Mouse (Mus musculus) embryonic facial prominence, embryonic 10.5 days (tissue): ENCODE measurements around the gene Hecw2. TPM values are rescaled to one million over a fixed set of nuclear protein-coding genes. Genes with fewer than 3 reads are reported as not detected.

ENCODE experiments used
- DNase-seq: peaks from one replicate; pipeline ENCODE4 v3.0.0-alpha.2; 2017; ENCODE audit warnings: low spot score
- H3K27ac ChIP-seq: fragments of 300-500 bp; sonication (generic); replicated peaks from 2 replicates; pipeline ENCODE4 v1.5.1; 2016; ENCODE audit warnings: mild to moderate bottlenecking
- H3K27me3 ChIP-seq: fragments of 300-500 bp; sonication (generic); replicated peaks from 2 replicates; pipeline ENCODE4 v1.6.1; 2016; ENCODE audit warnings: low read depth, mild to moderate bottlenecking; ENCODE audit not compliant: poor library complexity, severe bottlenecking
- H3K36me3 ChIP-seq: fragments of 300-500 bp; sonication (generic); replicated peaks from 2 replicates; pipeline ENCODE4 v1.6.1; 2016; ENCODE audit warnings: mild to moderate bottlenecking, moderate library complexity
- H3K4me1 ChIP-seq: fragments of 300-500 bp; sonication (generic); 2 replicates; pipeline ENCODE4 v1.6.1; 2016
- H3K4me3 ChIP-seq: fragments of 300-500 bp; sonication (generic); 2 replicates; pipeline ENCODE4 v1.5.1; 2016; ENCODE audit warnings: mild to moderate bottlenecking, moderate library complexity
- H3K9me3 ChIP-seq: fragments of 300-500 bp; sonication (generic); 2 replicates; pipeline ENCODE4 v1.6.1; 2016; ENCODE audit warnings: mild to moderate bottlenecking
- WGBS: fragments of 180-500 bp; shearing (Covaris S2); methylation state at CpG from one replicate; pipeline ENCODE4 v1.1.7; 2016; 5-methylcytosine and 5-hydroxymethylcytosine counted together
- polyA plus RNA-seq: library from polyadenylated mRNA; unstranded; fragments of >200 nt; fragmentation: Nextera tagmentation; extraction: Ambion mirVana; gene quantifications from 2 replicates; pipeline ENCODE4 v1.2.1, GENCODE M21; 2016

Hecw2 gene
- polyA plus RNA-seq, 1 experiment from 2014 or later: 3.9 TPM

DNA sequence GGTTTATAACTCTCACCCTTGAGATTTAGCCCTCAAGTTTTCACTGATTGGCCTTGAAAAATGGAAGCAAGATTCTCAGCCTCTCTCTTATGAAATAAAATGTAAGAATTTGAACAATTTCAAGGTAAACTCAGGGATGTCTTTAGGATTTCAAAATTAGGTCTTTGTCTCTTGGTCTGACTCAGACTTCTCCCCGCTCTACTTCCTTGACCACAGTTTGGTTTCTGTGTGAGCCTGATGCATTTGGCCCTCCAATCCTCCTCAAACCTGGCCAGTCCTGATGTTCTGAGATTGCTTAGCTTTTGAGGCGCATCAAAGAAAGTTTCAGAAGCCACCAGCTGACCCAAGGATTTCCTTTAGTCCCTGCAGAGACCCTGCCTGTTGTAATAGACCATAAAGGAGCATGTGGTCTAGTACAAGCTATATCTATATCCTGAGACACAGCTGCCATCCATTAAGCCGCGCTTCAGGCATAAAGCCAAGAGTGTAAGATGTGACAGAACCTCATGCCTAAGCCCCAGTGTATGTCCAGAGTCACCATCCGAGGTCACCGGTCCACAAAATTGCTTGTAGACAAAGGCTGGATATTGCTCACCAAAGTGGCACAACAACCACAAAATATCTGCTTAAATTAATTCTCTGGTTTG is 185.4 kb downstream of the Hecw2 start:
- Histone ChIP-seq H3K4me3 (no peak overlapping the region), H3K36me3 (no peaks in the 10 kb centered on the region), H3K27ac (no peak overlapping the region), H3K9me3 (no peaks in the 10 kb centered on the region), H3K27me3 (no peaks in the 10 kb centered on the region), H3K4me1 (no peaks in the 10 kb centered on the region)
- WGBS: 90% methylated on average over 6 of the region's 6 CpGs
- no peak for DNase-seq

DNA sequence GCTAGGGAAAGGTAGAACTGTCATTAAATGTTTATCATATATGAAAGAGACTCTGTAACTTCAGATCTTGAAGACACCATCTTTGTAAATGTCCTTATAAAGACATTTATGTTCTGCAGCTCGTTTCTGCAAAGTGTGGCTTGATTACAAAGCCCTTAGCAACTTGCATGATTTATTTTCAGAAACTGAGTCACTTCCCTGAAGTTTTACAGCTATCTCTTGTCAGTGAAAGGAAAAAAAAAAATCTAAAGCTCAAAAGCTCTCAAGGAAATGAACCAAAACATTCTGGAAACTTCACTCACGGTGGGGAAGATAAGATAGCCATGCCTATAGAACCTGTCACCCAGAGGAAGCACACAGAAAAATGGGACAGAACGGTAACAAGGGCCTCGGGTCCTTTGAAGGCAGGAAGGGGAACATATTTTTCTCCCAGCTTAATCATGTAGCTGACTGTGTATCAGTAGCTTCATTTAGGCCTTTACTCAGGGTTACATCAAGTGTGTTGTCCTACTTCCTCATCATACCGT is 189.0 kb downstream of the Hecw2 start:
- Histone ChIP-seq H3K4me3 (no peak overlapping the region), H3K4me1 (no peaks in the 10 kb centered on the region), H3K9me3 (no peaks in the 10 kb centered on the region), H3K27ac (no peak overlapping the region), H3K27me3 (no peaks in the 10 kb centered on the region), H3K36me3 (no peaks in the 10 kb centered on the region)
- 78% methylated on average over 5 of the region's 5 CpGs for WGBS
- no peak for DNase-seq

DNA sequence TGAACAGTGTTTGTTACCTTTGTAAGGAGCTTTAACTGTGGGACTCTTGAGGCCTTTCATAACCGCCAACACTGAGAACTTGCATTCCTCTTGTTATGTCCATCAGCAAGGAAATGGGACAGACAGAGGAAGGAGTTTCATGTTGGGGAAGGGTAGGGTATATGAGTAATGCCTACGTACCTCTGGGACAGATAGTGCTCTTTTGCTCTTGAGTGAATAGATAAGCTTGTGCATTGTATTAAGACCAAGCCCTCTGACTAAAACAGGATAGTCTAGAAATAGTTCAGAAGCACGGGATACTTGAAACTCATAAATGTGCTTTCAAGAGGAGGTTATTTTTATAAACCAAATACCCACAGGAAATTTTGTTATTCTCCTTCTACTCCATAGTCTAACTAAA is 191.7 kb downstream of the Hecw2 start:
- no peaks in the 10 kb centered on the region for H3K36me3 ChIP-seq
- no peak overlapping the region for H3K27ac ChIP-seq
- no peaks in the 10 kb centered on the region for H3K27me3 ChIP-seq
- 91% methylated on average over 3 of the region's 3 CpGs for WGBS
- no peaks in the 10 kb centered on the region for H3K4me1 ChIP-seq
- no peak overlapping the region for H3K4me3 ChIP-seq
- DNase-seq: no peak
- no peaks in the 10 kb centered on the region for H3K9me3 ChIP-seq

DNA sequence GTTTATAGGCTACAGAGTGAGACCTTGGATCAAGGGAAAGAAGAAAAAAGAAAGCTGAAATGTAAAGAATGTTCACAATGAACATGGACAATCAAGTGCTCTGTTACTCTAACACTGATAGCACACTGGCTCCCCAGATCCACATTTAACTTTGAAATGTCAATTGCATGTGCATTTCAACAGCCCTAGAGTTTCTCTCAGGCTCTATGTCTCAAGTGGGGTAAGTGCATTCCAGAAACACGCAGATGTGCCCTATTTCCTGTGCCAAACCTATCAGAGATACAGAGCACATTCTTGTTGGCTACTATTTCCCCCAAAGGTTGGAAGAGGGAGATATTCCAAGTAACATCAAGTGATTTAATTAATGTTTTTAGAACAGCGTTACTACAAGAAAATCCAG is 192.9 kb downstream of the Hecw2 start:
- Histone ChIP-seq H3K4me3 (no peak overlapping the region), H3K27me3 (no peaks in the 10 kb centered on the region), H3K27ac (no peak overlapping the region), H3K36me3 (no peaks in the 10 kb centered on the region), H3K4me1 (no peaks in the 10 kb centered on the region), H3K9me3 (no peaks in the 10 kb centered on the region)
- WGBS: 91% methylated on average over 2 of the region's 2 CpGs
- no peak for DNase-seq

DNA sequence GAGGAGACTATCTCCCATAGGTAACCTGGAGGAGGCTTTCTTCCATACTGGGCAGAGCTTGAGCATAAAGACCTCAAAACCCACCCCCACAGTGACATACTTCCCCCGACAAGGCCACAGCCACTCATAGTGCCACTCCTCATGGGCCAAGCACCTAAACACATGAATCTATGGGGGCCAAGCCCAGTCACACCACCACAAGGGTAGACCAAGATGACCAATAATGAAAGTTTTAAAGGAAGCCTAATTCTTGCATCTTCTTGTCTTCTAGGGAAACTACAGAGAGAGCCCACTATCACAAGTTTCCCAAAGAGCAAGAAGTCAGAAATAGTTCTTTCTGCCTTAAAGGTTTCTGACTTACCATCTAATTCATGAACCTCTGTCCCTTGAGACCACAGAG is 197.7 kb downstream of the Hecw2 start:
- no peak overlapping the region for H3K4me3 ChIP-seq
- H3K9me3 ChIP-seq: no peaks in the 10 kb centered on the region
- H3K27me3 ChIP-seq: no peaks in the 10 kb centered on the region
- no peak for DNase-seq
- H3K4me1 ChIP-seq: no peaks in the 10 kb centered on the region
- H3K36me3 ChIP-seq: no peaks in the 10 kb centered on the region
- WGBS: 93% methylated on average over 1 of the region's 1 CpGs
- no peak overlapping the region for H3K27ac ChIP-seq

DNA sequence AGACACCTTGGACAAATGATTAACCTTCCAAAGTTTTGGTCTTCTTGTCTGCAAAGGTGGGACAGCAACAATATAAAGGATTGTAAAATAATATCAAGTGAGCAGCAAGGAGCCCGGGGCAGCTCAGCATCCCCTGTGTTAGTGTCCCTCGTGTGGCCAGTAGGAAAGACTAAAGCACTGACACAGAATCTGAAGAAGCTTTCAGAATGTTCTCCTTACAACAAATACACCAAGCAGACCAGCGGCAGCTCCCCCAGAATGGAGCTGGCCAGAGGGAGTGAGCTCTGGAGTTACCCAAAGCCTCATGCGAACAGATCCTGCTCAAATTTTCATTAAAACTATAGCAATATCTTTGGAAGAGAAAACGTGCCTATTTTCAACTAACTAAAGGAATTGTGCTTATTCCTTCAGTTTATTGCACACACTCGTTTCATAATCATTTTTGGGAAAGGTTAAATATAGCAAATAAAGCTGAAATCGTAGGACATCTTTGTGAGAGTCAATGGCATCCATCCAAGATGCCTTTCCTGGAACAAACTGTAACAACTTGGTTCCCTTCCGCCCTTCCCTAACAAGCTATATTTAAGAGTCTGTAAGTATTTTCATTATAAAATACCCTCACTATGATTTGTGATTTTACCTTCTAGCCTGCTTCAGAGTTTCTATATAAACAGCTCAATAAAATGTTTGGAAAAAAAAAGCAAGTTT is 208.6 kb downstream of the Hecw2 start:
- Histone ChIP-seq H3K36me3 (no peaks in the 10 kb centered on the region), H3K27ac (no peak overlapping the region), H3K27me3 (no peaks in the 10 kb centered on the region), H3K4me3 (no peak overlapping the region), H3K9me3 (no peaks in the 10 kb centered on the region), H3K4me1 (peaks cover 6% of the 10 kb centered on the region)
- DNase-seq: no peak
- WGBS: 87% methylated on average over 8 of the region's 8 CpGs

DNA sequence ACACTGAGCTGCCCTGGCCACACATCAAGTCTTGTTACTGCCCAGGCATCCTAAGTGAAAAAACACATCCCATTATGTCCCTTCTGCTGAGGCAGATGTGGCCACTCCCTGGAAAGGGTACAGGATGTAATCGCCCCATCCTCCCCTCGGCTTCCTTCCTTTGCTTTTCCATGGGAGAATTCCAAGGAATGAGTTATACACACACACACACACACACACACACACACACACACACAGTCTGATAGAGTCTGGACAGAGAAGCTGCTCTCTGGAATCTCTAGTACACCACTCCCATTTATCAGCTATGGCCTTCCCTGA is 216.5 kb downstream of the Hecw2 start:
- Histone ChIP-seq H3K4me1 (peaks cover 5% of the 10 kb centered on the region), H3K9me3 (no peaks in the 10 kb centered on the region), H3K36me3 (no peaks in the 10 kb centered on the region), H3K4me3 (no peak overlapping the region), H3K27me3 (no peaks in the 10 kb centered on the region), H3K27ac (peak overlapping the region; percentile 61; the same call in 1 of the 2 replicates)
- DNase-seq: no peak
- WGBS: 87% methylated on average over 2 of the region's 2 CpGs

DNA sequence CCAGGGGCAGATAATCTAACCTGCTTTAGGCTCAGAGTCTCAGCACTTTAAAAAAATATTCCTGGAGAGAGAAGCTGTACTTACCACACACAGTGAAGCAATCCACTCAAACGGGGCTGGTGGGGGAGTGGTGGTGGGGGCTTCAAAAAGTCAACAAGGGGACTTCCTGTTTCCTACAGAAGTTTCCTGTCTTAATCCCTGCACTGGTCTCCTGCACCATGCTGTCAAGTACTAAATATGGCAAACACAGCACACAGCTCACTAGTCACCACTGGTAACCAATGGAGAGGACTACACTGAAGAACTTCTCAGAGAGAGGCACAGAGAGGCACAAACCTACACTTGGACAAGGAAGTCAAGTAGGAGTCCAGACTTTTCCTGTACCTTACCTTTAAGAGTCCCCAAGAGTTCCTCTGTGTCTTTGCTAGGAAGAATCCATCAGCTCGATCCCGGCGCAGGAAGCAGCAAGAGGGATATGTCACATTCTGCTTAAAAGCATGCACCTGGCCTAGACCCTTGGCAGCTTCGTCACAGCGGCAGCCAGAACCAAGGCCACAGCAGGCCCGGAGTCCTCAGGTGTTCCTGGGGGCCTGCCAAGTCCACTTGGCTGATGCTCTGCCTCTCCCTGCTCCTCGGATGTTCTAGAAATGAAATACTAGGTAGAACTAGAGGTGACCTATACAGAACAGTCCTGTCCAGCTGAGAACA is 217.0 kb downstream of the Hecw2 start:
- no peak overlapping the region for H3K4me3 ChIP-seq
- no peaks in the 10 kb centered on the region for H3K9me3 ChIP-seq
- H3K27me3 ChIP-seq: no peaks in the 10 kb centered on the region
- peaks cover 2% of the 10 kb centered on the region; the same call in 1 of the 2 replicates for H3K4me1 ChIP-seq
- WGBS: 83% methylated on average over 8 of the region's 8 CpGs
- no peaks in the 10 kb centered on the region for H3K36me3 ChIP-seq
- H3K27ac ChIP-seq: peak overlapping the region; percentile 61
- no peak for DNase-seq

DNA sequence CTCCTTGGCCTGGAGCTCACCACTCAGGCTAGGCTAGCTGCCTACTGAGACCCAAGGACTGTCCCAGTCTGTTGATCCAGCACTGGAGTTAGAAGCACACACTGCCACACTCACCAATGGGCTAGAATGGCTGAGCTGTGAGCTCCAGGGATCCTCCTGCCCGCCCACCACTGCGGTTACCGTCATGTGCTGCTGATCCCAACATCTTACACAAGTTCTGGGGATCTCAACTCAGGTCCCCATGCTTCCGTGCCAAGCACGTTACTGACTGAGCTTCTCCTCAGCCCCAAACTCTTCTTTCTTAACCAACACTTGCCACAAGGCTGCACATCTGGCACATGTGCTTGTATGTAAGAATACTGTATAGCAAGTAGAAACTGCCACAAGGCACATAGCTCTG is 218.2 kb downstream of the Hecw2 start:
- Histone ChIP-seq H3K4me3 (no peak overlapping the region), H3K27me3 (no peaks in the 10 kb centered on the region), H3K27ac (no peak overlapping the region), H3K9me3 (no peaks in the 10 kb centered on the region), H3K36me3 (no peaks in the 10 kb centered on the region), H3K4me1 (peaks cover 2% of the 10 kb centered on the region; the same call in 1 of the 2 replicates)
- 95% methylated on average over 5 of the region's 5 CpGs for WGBS
- no peak for DNase-seq

DNA sequence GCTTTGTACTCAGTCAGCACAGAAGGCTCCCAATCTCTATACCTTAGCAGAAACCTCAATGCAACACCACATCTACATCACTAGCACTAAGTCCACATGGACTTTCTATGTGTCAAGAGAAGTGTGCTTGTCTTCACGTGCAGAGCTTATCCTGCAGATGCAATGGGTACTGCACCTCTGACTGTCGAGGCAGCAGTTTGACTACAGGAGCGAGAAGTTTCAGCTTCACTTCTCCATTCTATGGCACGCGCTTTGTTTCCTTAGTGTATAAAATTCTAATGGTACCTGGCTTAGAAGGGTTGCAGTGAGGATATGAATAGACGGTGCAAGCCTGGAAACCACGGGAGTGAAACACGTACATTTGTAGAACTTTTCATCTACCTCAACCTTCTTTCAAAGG is 218.9 kb downstream of the Hecw2 start:
- Histone ChIP-seq H3K9me3 (no peaks in the 10 kb centered on the region), H3K36me3 (no peaks in the 10 kb centered on the region), H3K4me3 (no peak overlapping the region), H3K27me3 (no peaks in the 10 kb centered on the region), H3K27ac (no peak overlapping the region), H3K4me1 (peaks cover 2% of the 10 kb centered on the region; the same call in 1 of the 2 replicates)
- no peak for DNase-seq
- WGBS: 91% methylated on average over 8 of the region's 8 CpGs

DNA sequence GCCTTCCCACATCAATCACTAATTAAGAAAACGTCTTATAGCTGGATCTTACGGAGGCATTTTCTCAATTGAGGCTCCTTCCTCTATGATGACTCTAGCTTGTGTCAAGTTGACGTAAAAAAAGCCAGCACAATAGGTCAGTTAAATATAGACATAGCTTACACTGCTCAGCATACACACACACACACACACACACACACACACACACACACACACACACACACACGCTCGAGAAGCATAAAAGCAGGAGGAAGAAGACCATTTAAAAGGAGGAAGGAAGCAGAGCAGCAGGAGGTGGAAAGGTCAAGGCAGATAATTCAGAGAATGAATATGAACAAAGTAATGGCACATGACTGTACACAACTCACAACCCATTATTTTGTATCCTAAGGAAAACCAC is 220.0 kb downstream of the Hecw2 start:
- Histone ChIP-seq H3K4me3 (no peak overlapping the region), H3K4me1 (peaks cover 2% of the 10 kb centered on the region; the same call in 1 of the 2 replicates), H3K9me3 (no peaks in the 10 kb centered on the region), H3K27ac (no peak overlapping the region), H3K36me3 (no peaks in the 10 kb centered on the region), H3K27me3 (no peaks in the 10 kb centered on the region)
- WGBS: 72% methylated on average over 5 of the region's 5 CpGs
- DNase-seq: no peak

DNA sequence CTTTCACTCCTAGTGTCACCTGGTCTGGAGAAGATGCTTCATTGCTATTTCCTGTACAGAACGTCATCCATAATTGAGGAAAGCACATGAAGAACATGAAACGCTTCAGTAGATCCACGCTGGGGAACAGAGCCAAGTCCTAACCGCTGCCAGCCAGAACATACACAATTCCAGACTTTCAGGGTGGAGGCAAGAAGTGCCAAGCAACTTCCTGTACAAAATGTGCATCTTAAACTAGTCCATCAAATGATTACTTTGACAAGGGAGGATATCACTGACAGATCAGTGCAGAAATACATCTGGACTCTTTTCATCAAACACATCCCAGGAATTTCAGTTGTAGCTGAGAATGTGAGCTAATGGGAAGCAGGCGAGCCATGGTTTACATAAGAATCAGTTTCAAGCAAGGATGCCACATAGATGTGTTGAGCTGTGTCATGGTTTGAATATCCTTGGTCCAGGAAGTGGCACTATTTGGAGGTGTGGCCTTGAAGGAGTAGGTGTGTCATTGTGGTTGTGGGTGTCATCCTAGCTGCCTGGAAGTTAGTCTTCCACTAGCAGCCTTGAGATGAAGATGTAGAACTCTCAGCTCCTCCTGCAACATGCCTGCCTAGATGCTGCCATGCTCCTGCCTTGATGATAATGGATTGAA is 224.5 kb downstream of the Hecw2 start:
- Histone ChIP-seq H3K27me3 (no peaks in the 10 kb centered on the region), H3K4me1 (no peaks in the 10 kb centered on the region), H3K9me3 (no peaks in the 10 kb centered on the region), H3K36me3 (no peaks in the 10 kb centered on the region), H3K27ac (no peak overlapping the region), H3K4me3 (no peak overlapping the region)
- no peak for DNase-seq
- 87% methylated on average over 5 of the region's 5 CpGs for WGBS
